Mouse (Mus musculus) monocyte, adult 5-6 weeks (primary cell): Measurements from ENCODE around the gene Ywhaq. TPM values are rescaled to one million over a fixed set of nuclear protein-coding genes. Genes with fewer than 3 reads are reported as not detected.
"Not testable (repeated sequence)": the region's sequence is repeated elsewhere in the genome, so short reads cannot be mapped to it uniquely, and the experiment has no call there.

Source experiments
- ATAC-seq: fragments of 153-309, 156-312 bp; replicated peaks from 2 replicates; pipeline ENCODE4 v1.8.0; 2017; ENCODE audit warnings: mild to moderate bottlenecking; ENCODE audit not compliant: low TSS enrichment, insufficient number of reproducible peaks, severe bottlenecking, poor library complexity, low FRiP score
- total RNA-seq: library from RNA; stranded (forward); fragments of 200-1000, 200-491, 200-594 nt; gene quantifications from 3 replicates; pipeline ENCODE4 v1.2.3, GENCODE M21; 2017

The Ywhaq gene
- total RNA-seq, 1 experiment from 2014 or later = 218 TPM

GRCm38 (mm10) chr12:21418083-21418482 is 646 bp upstream of the Ywhaq start:
- no peak for ATAC-seq

GRCm38 (mm10) chr12:21416506-21416905 is 931 bp downstream of the Ywhaq start:
- no peak for ATAC-seq

GRCm38 (mm10) chr12:21410620-21411019 is 6.8 kb downstream of the Ywhaq start:
- ATAC-seq = no peak

GRCm38 (mm10) chr12:21409651-21410050 is 7.8 kb downstream of the Ywhaq start:
- ATAC-seq = no peak

- no peak for ATAC-seq
Measured at GRCm38 (mm10) chr12:21408789-21409367, 8.6 kb downstream of the Ywhaq start.

GRCm38 (mm10) chr12:21402771-21403170 is 14.7 kb downstream of the Ywhaq start:
- no peak for ATAC-seq

GRCm38 (mm10) chr12:21386201-21386600 is 31.2 kb downstream of the Ywhaq start:
- no peak for ATAC-seq

- ATAC-seq = not testable (repeated sequence)
Measured at GRCm38 (mm10) chr12:21378765-21379346, 38.6 kb downstream of the Ywhaq start.

- no peak for ATAC-seq
Measured at GRCm38 (mm10) chr12:21375376-21376157, 41.9 kb downstream of the Ywhaq start.

- ATAC-seq = peak; percentile 23; the same call in 1 of the 2 replicates
Measured at GRCm38 (mm10) chr12:21373820-21374475, 43.5 kb downstream of the Ywhaq start.

- ATAC-seq = peak; percentile 89
Measured at GRCm38 (mm10) chr12:21373100-21373819, 44.2 kb downstream of the Ywhaq start, which contains the start of gene Adam17. Gene Adam17, minus strand, starts transcription at chr12:21373632.

- ATAC-seq = no peak
Measured at GRCm38 (mm10) chr12:21370035-21370611, 47.3 kb downstream of the Ywhaq start.

- ATAC-seq = peak; percentile 46
Measured at GRCm38 (mm10) chr12:21369087-21369410, 48.4 kb downstream of the Ywhaq start.

GRCm38 (mm10) chr12:21368376-21369086 is 48.9 kb downstream of the Ywhaq start:
- ATAC-seq = no peak

GRCm38 (mm10) chr12:21364624-21365435 is 52.6 kb downstream of the Ywhaq start:
- ATAC-seq = no peak

GRCm38 (mm10) chr12:21363195-21363594 is 54.2 kb downstream of the Ywhaq start:
- ATAC-seq = no peak

- no peak for ATAC-seq
Measured at GRCm38 (mm10) chr12:21362686-21363085, 54.8 kb downstream of the Ywhaq start.
